ENCODE assay signal across 10 mouse cellular contexts in genomic region chr1:138586891-138587290, GRCm38 (mm10).
"Had no signal": no experiment of that assay in that cellular context is flagged by ENCODE, and none has a peak within 500 bp of the region (broad histone marks: within the 10 kb centered on the region; RNA-seq: fewer than 3 reads in every experiment).

No protein-coding gene starts in this region.

- H3K36me3 ChIP-seq: intestine, embryonic 15.5 days; midbrain, embryonic 13.5 days had no signal

- H3K4me1 ChIP-seq: intestine, embryonic 15.5 days; midbrain, embryonic 13.5 days had no signal

- H3K9ac ChIP-seq: hindbrain, embryonic 14.5 days; intestine, embryonic 15.5 days; liver, embryonic 14.5 days; midbrain, embryonic 13.5 days had no signal

- H3K27ac ChIP-seq: hindbrain, embryonic 14.5 days; intestine, embryonic 15.5 days; left cerebral cortex, adult 2 months; limb, embryonic 10.5 days; liver, embryonic 14.5 days; midbrain, embryonic 13.5 days had no signal

- H3K27me3 ChIP-seq: midbrain, embryonic 13.5 days had no signal

- ATAC-seq: intestine, embryonic 15.5 days; midbrain, embryonic 13.5 days had no signal

- H3K4me3 ChIP-seq: intestine, embryonic 15.5 days; left cerebral cortex, adult 2 months; limb, embryonic 10.5 days; midbrain, embryonic 13.5 days had no signal

- H3K9me3 ChIP-seq: intestine, embryonic 15.5 days; limb, embryonic 10.5 days; midbrain, embryonic 13.5 days had no signal

- H3K4me2 ChIP-seq: hindbrain, embryonic 14.5 days; intestine, embryonic 15.5 days; midbrain, embryonic 13.5 days had no signal

- DNase-seq: lung, adult 2 months; lung, postnatal 36 days; right cerebral cortex, postnatal 14 days; thymus, postnatal 36 days had no signal
